Mouse (Mus musculus) midbrain, embryonic 16.5 days (tissue): ENCODE results near the gene Clca3b. TPM values are rescaled to one million over a fixed set of nuclear protein-coding genes. Genes with fewer than 3 reads are reported as not detected.
"Not testable (repeated sequence)": the region's sequence is repeated elsewhere in the genome, so short reads cannot be mapped to it uniquely, and the experiment has no call there.

Experiments used
- ATAC-seq: fragments of 200-750 bp; cut with Nextera tagmentation; 2 replicates; pipeline ENCODE4 v1.8.0; 2017; ENCODE audit warnings: moderate TSS enrichment
- H3K27ac ChIP-seq: fragments of 300-500 bp; sonication (generic); 2 replicates; pipeline ENCODE4 v1.5.1; 2014; ENCODE audit warnings: mild to moderate bottlenecking, low read length, mixed read lengths
- H3K27me3 ChIP-seq: fragments of 300-500 bp; sonication (generic); 2 replicates; pipeline ENCODE4 v1.6.1; 2014; ENCODE audit warnings: low read depth, low read length, mixed read lengths; ENCODE audit not compliant: control insufficient read depth, insufficient read depth
- H3K36me3 ChIP-seq: fragments of 300-500 bp; sonication (generic); 2 replicates; pipeline ENCODE4 v1.6.1; 2014; ENCODE audit warnings: mild to moderate bottlenecking, low read length, moderate library complexity, mixed read lengths; ENCODE audit not compliant: control insufficient read depth, insufficient read depth
- H3K4me1 ChIP-seq: fragments of 300-500 bp; sonication (generic); 2 replicates; pipeline ENCODE4 v1.6.1; 2014; ENCODE audit warnings: mild to moderate bottlenecking, low read length, mixed read lengths; ENCODE audit not compliant: control insufficient read depth, insufficient read depth
- H3K4me2 ChIP-seq: fragments of 300-500 bp; sonication (generic); 2 replicates; pipeline ENCODE4 v1.6.1; 2014; ENCODE audit warnings: mild to moderate bottlenecking, low read length, mixed read lengths
- H3K4me3 ChIP-seq: fragments of 300-500 bp; sonication (generic); 2 replicates; pipeline ENCODE4 v1.5.1; 2014; ENCODE audit warnings: low read depth, mild to moderate bottlenecking, low read length, moderate library complexity, mixed read lengths
- H3K9ac ChIP-seq: fragments of 300-500 bp; sonication (generic); 2 replicates; pipeline ENCODE4 v1.6.1; 2014; ENCODE audit warnings: low read depth, low read length, mixed read lengths
- H3K9me3 ChIP-seq: fragments of 300-500 bp; sonication (generic); replicated peaks from 2 replicates; pipeline ENCODE4 v1.6.1; 2014; ENCODE audit warnings: mild to moderate bottlenecking, low read length, mixed read lengths; ENCODE audit not compliant: control insufficient read depth, poor library complexity, severe bottlenecking
- WGBS: fragments of 180-500 bp; shearing (Covaris S2); extraction: QIAGEN DNeasy Blood & Tissue Kit; methylation state at CpG from one replicate; pipeline ENCODE4 v1.1.7; 2014; 5-methylcytosine and 5-hydroxymethylcytosine counted together
- polyA plus RNA-seq: library from polyadenylated mRNA; unstranded; fragments of >200 nt; fragmentation: Nextera tagmentation; extraction: Ambion mirVana; gene quantifications from 2 replicates; pipeline ENCODE4 v1.2.1, GENCODE M21; 2015

Gene Clca3b
- polyA plus RNA-seq, 1 experiment from 2014 or later = not detected

- Histone ChIP-seq H3K9me3 (no peaks in the 10 kb centered on the region), H3K27ac (no peak overlapping the region), H3K4me1 (no peaks in the 10 kb centered on the region), H3K27me3 (no peaks in the 10 kb centered on the region), H3K9ac (no peak overlapping the region), H3K4me2 (no peak overlapping the region), H3K4me3 (no peak overlapping the region), H3K36me3 (no peaks in the 10 kb centered on the region)
- WGBS = 82% methylated on average over 1 of the region's 1 CpGs
- ATAC-seq = no peak
These were observed 28.5 kb downstream of the Clca3b start for GRCm38 (mm10) chr3:144820632-144821031.

- not testable (repeated sequence) for H3K4me3 ChIP-seq, H3K36me3 ChIP-seq, H3K4me2 ChIP-seq, H3K4me1 ChIP-seq, H3K27me3 ChIP-seq, H3K9me3 ChIP-seq, ATAC-seq, H3K9ac ChIP-seq, H3K27ac ChIP-seq
- 70% methylated on average over 6 of the region's 6 CpGs for WGBS
These were observed 29.9 kb downstream of the Clca3b start, which contains the start of gene Clca3a2 for GRCm38 (mm10) chr3:144819219-144819618. TSS of gene Clca3a2 (minus strand) at chr3:144819494.

GRCm38 (mm10) chr3:144813336-144813735 is 35.8 kb downstream of the Clca3b start:
- not testable (repeated sequence) for H3K27me3 ChIP-seq, H3K9me3 ChIP-seq, H3K27ac ChIP-seq, ATAC-seq, H3K9ac ChIP-seq, H3K4me1 ChIP-seq, H3K4me3 ChIP-seq, H3K36me3 ChIP-seq, H3K4me2 ChIP-seq
- WGBS = 93% methylated on average over 6 of the region's 6 CpGs

GRCm38 (mm10) chr3:144811821-144812220 is 37.3 kb downstream of the Clca3b start:
- Histone ChIP-seq H3K4me3 (no peak overlapping the region), H3K9ac (no peak overlapping the region), H3K9me3 (no peaks in the 10 kb centered on the region), H3K36me3 (no peaks in the 10 kb centered on the region), H3K4me2 (no peak overlapping the region), H3K27ac (no peak overlapping the region), H3K27me3 (no peaks in the 10 kb centered on the region), H3K4me1 (no peaks in the 10 kb centered on the region)
- 39% methylated on average over 3 of the region's 3 CpGs for WGBS
- ATAC-seq = no peak

- H3K4me2 ChIP-seq, H3K4me3 ChIP-seq, H3K36me3 ChIP-seq, H3K9ac ChIP-seq, H3K9me3 ChIP-seq, H3K27ac ChIP-seq, H3K4me1 ChIP-seq, H3K27me3 ChIP-seq: not testable (repeated sequence)
- ATAC-seq = peak; percentile 48; the same call in 1 of the 2 replicates
- WGBS = 60% methylated on average over 14 of the region's 17 CpGs
These were observed 40.8 kb downstream of the Clca3b start for GRCm38 (mm10) chr3:144808153-144808925.

- not testable (repeated sequence) for H3K9ac ChIP-seq, H3K27me3 ChIP-seq, H3K9me3 ChIP-seq, H3K36me3 ChIP-seq, H3K4me2 ChIP-seq, H3K4me3 ChIP-seq, H3K4me1 ChIP-seq, H3K27ac ChIP-seq
- 33% methylated on average over 2 of the region's 2 CpGs for WGBS
- ATAC-seq = peak; percentile 62
These were observed 42.5 kb downstream of the Clca3b start for GRCm38 (mm10) chr3:144806626-144807025.

- Histone ChIP-seq H3K9me3 (no peaks in the 10 kb centered on the region), H3K36me3 (no peaks in the 10 kb centered on the region), H3K27ac (no peak overlapping the region), H3K4me2 (no peak overlapping the region), H3K4me1 (no peaks in the 10 kb centered on the region), H3K9ac (no peak overlapping the region), H3K4me3 (no peak overlapping the region), H3K27me3 (no peaks in the 10 kb centered on the region)
- ATAC-seq = no peak
- 39% methylated on average over 8 of the region's 8 CpGs for WGBS
These were observed 47.3 kb downstream of the Clca3b start for GRCm38 (mm10) chr3:144801861-144802260.

- no peak for ATAC-seq
- Histone ChIP-seq H3K4me2 (no peak overlapping the region), H3K27ac (no peak overlapping the region), H3K9me3 (no peaks in the 10 kb centered on the region), H3K27me3 (no peaks in the 10 kb centered on the region), H3K4me3 (no peak overlapping the region), H3K4me1 (no peaks in the 10 kb centered on the region), H3K9ac (no peak overlapping the region), H3K36me3 (no peaks in the 10 kb centered on the region)
- WGBS = 80% methylated on average over 11 of the region's 11 CpGs
These were observed 63.7 kb downstream of the Clca3b start for GRCm38 (mm10) chr3:144785181-144786148.
